Mouse (Mus musculus): ENCODE measurements around the gene Zrsr2. TPM values are rescaled to one million over a fixed set of nuclear protein-coding genes. Genes with fewer than 3 reads are reported as not detected.

The Zrsr2 gene
- total RNA-seq (2021) = 10 to 100 TPM; 51.1 to 67.9 TPM
- long read RNA-seq, transcript Zrsr2-201 (5 exons, 3,867 nt) = major isoform, 39 of 62 reads
- long read RNA-seq, partial matches to known transcripts = 10 of 62 reads
- long read RNA-seq, other reads (novel, unspliced or antisense) = 11 of 62 reads

- DNase-seq (ENCODE audit: low spot score in 2 of 2) = peak; percentile 70 to 76
Observed at GRCm38 (mm10) chrX:163958467-163958875, at the start of gene Zrsr2. TSS of gene Zrsr2 (minus strand) at chrX:163958661.

DNA sequence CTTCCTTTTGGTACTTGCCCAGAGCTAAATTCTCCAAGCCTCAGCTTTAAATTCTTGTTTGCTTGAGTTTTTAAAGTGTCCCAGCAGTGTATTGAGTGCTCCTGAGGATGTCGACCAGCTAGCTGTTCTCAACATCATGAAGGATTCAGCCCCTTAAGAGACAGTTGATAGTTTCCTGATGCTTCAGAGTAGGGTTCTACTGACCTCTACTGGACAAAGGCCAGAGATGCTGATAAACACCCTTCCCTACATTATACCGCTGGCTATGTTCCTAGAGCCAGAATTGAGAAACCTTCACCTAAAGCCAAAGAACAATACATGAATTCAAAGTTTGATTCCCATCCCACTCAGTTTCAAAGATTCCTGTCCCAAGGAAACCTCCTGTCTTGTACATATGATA is 46.3 kb upstream of the Zrsr2 start:
- peak in 1 of 2 experiments; percentile 8 for DNase-seq (ENCODE audit: low spot score in 2 of 2)

DNA sequence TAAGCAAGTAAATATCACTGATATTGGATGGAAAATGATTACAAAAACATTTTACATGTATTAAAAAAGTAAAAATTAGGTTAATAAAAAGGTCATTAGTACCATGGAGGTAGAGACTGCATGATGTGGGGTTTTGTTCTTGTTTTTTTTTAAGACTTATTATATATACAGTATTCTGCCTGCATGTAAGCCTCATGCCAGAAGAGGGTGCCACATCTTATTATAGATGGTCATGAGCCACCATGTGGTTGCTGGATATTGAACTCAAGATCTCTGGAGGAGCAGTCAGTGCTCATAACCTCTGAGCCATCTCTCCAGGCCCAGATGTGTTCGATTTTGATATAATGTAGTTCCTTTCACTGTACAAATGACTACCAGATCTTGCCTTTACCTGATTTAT is 41.4 kb upstream of the Zrsr2 start:
- DNase-seq (ENCODE audit: low spot score in 2 of 2) = no peak

GRCm38 (mm10) chrX:163996754-163997153 is 38.3 kb upstream of the Zrsr2 start:
- DNase-seq (ENCODE audit: low spot score in 2 of 2) = no peak

DNA sequence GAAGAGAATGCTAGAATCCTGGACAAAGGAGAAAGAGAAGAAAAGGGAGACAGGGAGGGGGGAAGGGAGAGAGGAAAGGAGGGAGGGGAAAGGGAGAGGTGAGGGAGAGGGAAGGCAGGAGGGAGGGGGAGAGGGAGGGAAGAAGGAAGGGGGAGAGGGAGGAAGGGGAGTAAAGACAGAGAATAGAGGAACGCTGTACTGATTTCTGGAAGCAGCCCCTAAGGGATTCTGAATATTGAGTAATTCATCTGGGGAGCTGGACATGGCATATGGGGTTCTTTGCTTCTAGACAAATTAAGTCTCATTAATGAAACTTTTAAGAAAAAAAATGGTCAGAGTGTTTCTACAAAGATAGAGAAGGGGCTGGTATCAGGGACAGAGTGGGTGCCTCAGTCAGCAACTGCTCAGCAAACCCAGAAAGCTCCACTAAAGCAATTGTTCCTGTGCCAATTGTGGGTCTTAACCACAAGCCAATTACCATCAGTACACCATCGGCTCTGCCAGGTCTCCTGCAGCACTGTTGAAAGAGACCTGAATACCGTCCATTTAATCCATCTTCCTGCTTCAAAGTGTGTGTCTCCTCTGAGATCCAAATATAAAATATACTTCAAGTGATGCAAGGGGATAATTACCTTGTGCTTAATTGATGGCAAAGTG is 29.4 kb upstream of the Zrsr2 start:
- DNase-seq (ENCODE audit: low spot score in 2 of 2) = peak in 1 of 2 experiments; percentile 8

DNA sequence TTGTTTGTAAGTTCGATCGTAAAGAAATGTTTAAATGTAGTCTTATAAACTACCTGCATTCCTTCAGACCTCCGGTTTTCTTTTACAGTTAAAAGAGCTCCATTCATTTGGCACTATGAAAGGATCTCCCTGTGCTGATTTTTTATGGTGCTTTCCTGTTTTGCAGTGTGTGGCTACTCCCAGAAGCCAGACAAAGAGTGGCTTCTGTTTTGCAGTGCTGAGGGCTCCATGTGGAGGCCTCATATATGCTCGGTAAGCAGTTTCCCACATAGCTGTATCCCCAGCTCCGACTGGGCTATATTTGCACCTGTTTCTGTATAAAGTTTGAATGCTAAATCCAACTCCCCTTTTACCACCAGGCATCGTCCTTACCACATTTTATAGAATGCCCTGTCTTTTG is 23.7 kb upstream of the Zrsr2 start:
- DNase-seq (ENCODE audit: low spot score in 2 of 2) = no peak

DNA sequence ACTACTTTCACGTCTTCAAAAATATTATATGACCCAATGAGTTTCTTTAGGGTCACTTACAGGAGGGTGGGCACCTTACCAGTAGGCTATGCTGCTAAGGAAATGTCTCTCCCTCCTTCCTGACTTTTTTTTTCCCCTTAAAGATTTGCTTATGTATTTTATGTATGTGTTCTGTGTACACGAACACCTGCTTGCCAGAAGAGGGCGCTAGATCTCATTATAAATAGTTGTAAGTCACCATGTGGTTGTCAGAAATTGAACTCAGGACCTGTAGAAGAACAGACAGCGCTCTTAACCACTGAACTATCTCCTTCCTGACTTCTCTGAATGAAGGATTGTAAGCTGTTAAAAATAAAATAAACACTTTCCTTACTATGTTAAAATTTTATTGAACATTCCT is 23.0 kb upstream of the Zrsr2 start:
- DNase-seq (ENCODE audit: low spot score in 2 of 2) = no peak

- no peak for DNase-seq (ENCODE audit: low spot score in 2 of 2)
Observed at GRCm38 (mm10) chrX:163981092-163981491, 22.6 kb upstream of the Zrsr2 start.

- peak; percentile 32 to 45 for DNase-seq (ENCODE audit: low spot score in 2 of 2)
Observed at GRCm38 (mm10) chrX:163957803-163958466, 526 bp downstream of the Zrsr2 start.

- DNase-seq (ENCODE audit: low spot score in 2 of 2) = no peak
Observed at GRCm38 (mm10) chrX:163957381-163957780, 1.1 kb downstream of the Zrsr2 start.

DNA sequence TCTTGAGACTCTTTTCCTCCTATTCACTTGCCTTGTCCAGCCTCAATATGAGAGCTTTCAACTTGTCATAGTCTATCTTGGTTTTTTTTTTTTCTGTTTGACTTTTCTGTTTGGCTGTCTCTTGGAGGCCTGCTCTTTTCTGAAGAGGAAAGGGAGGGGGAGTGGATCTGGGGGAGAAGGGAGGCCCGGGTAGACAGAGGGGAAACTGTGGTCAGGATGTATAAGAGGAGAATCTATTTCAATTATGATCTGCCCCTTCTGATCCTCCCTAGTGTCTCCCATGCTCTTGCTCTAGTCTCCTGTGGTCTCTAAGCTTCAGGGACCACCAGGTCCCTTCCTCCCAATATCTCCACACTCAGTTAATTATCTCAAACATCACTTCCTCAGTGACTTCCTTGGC is 6.8 kb downstream of the Zrsr2 start:
- DNase-seq (ENCODE audit: low spot score in 2 of 2) = no peak

DNA sequence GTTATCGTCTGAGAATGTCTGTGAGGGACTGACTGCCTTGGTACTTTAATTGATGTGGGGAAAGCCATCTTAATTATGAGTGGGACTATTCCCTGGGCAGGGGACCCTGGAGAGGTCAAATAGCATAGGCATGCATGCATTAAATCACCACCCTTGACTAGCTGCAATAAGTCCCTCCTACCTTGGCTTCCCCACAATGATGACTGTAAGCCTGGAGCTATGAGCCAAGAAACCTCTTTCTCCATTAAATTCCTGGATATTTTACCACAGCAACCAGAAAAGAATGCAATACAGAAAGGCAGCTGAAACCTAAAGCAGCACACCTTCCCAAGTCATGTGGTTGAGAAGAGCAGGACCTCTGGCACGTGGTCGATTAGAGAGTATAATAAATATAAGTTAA is 14.1 kb downstream of the Zrsr2 start:
- DNase-seq (ENCODE audit: low spot score in 2 of 2) = no peak

- DNase-seq (ENCODE audit: low spot score in 2 of 2) = peak in 1 of 2 experiments; percentile 19
Observed at GRCm38 (mm10) chrX:163938587-163938986, 19.9 kb downstream of the Zrsr2 start.

GRCm38 (mm10) chrX:163934731-163935130 is 23.7 kb downstream of the Zrsr2 start:
- DNase-seq (ENCODE audit: low spot score in 2 of 2) = no peak

DNA sequence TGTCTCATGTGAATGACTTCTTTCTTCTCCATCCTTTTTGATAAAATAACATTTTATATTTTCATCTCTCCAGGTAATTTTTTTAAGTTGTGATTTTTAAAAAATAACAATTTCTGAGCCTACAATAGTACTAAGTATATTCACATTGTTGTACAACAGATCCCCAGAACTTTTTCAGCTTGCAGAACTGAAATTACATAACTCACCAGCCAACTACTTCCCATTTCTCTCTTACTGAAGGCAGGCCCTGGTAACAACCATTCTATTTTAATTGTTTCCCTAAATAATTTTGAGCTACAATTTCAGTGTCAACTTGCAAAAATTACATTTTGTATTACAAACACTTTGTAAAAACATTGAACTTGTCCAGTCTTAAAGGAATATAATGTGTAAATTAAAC is 28.9 kb downstream of the Zrsr2 start:
- DNase-seq (ENCODE audit: low spot score in 2 of 2) = no peak

GRCm38 (mm10) chrX:163912791-163913190 is 45.7 kb downstream of the Zrsr2 start:
- DNase-seq (ENCODE audit: low spot score in 2 of 2) = peak; percentile 34 to 45

DNA sequence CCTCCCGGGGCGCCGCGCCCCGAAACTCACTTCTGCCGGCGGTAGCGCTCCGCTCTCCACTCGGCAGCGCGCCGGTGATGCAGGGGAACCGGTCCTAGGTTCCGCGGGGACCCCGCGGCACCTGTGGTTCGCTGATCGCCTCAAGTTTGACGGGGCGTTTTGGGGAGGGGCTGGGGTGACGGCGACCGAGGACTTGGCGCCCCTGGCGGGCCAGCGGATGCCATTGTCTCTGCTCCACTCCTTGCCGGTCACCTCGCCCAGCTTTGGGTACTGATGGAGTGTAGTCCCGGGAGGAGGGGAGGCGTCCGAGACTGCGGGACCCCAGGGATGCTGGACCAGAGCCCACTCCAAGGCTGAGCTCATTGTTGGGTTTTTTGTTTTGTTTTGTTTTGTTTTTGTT is 49.1 kb downstream of the Zrsr2 start:
- peak in 1 of 2 experiments; percentile 50 for DNase-seq (ENCODE audit: low spot score in 2 of 2)

DNA sequence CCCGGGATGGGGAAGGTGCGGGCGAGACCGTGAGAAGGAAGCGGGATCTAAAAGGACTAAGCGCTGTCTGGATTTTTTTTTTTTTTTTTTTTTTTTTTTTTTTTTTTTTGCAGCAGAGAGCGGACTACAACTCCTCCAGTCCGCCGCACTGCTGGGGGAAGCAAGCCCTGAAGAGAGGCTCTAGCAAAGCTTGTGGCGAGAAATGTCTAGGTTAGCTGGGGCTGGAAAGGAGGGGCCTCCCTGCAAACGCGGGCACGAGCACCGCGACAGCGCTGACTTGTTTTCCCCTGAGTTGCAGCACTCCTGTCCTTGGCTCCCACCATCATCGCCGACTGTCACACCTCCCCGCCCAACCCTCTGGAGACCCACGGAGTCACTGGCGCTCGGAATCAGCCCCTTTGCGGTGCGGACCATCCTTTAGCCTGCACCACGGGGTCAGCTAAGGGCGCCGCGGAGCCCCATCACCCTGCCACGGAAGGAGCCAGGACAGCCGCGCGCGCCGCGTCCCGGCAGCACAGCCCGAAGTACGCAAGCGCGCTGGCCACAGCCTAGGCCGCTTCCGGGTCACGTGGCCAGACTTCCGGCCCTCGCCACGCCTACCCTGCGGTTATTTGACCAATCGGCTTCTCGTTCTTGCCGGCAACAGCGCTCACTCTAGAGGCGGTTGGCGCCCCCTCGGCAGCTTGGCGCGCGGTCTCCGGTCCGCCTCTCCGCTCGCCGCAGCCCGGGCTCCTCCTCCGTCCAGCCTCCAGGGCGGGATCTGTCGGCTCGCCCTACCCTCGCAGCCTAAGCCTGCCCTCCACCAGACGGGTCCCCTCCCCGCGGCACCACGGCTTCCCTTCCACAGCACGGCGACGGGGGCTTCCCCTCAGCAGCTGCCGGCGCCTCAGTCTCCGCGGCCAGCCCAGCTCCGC is 49.9 kb downstream of the Zrsr2 start, which contains the start of gene Ap1s2:
Gene Ap1s2 (plus strand): TSS at position 681 of the 914 bp plus-strand sequence.
- peak; percentile 85 to 91 for DNase-seq (ENCODE audit: low spot score in 2 of 2)

- no peak for DNase-seq (ENCODE audit: low spot score in 2 of 2)
Observed at GRCm38 (mm10) chrX:163908003-163908336, 50.5 kb downstream of the Zrsr2 start.

- DNase-seq (ENCODE audit: low spot score in 2 of 2) = no peak
Observed at GRCm38 (mm10) chrX:163906861-163907260, 51.6 kb downstream of the Zrsr2 start.

DNA sequence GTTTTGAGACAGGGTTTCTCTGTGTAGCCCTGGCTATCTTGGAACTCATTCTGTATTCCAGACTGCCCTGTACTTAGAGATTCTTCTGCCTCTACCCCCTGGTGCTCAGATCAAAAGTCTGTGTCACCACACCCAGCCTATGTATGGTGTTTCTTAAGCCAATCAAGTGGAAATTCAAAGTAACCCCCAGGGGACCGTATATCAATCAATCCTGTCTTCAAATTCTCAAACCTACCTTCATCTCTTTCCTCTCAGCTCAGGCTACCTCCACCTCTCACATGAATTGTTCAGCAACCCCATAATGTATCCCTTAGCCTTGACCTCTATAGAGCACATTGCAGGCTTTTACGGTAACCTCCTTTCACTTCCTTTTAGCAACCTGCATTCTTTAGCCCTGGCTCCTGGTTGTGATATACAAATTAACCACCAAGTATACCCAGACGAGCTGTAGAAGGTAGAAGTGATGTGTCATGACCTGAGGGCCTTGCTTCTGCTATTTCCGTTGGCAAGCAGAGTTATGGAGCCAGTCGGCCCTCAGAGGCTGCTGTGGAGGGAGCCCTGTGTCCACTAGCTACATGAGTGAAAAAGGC is 58.9 kb downstream of the Zrsr2 start:
- no peak for DNase-seq (ENCODE audit: low spot score in 2 of 2)

All from layer of hippocampus, postnatal 10 days (tissue).